Mouse (Mus musculus): ENCODE measurements around the gene Klhl7. TPM values are rescaled to one million over a fixed set of nuclear protein-coding genes. Genes with fewer than 3 reads are reported as not detected.

Gene Klhl7
- total and polyA plus RNA-seq, 3 experiments = 13.5 to 19.7 TPM; not detected in 1

GRCm38 (mm10) chr5:24063034-24063433 lies 37.4 kb upstream of the Klhl7 start:
- Histone ChIP-seq H3K79me2 (ENCODE audit: control insufficient read depth, insufficient read depth, low read length, poor library complexity) (no peaks in the 10 kb centered on the region), H3K27ac (ENCODE audit: control insufficient read depth, low read depth, low read length) (no peak overlapping the region), H3K4me3 (ENCODE audit: control insufficient read depth in 1 of 2, insufficient read depth in 1 of 2, low read depth in 2 of 2, low read length in 2 of 2) (no peak overlapping the region), H3K36me3 (ENCODE audit: control insufficient read depth in 1 of 2, insufficient read depth in 2 of 2, low read length in 2 of 2) (no peaks in the 10 kb centered on the region), H3K27me3 (ENCODE audit: control insufficient read depth in 1 of 2, insufficient read depth in 2 of 2, low read length in 2 of 2) (peaks cover 4 to 7% of the 10 kb centered on the region in 2 experiments), H3K4me1 (ENCODE audit: control insufficient read depth in 1 of 2, insufficient read depth in 2 of 2, low read length in 2 of 2) (no peaks in the 10 kb centered on the region), H3K9me3 (replicated peaks; ENCODE audit: insufficient read depth, low read length) (no peaks in the 10 kb centered on the region), H3K9ac (ENCODE audit: control insufficient read depth, low read depth, low read length, poor library complexity, severe bottlenecking) (no peak overlapping the region)
- DNase-seq (ENCODE audit: low read depth, low spot score) = no peak
- TF ChIP-seq ZNF384 (IDR thresholded peaks at IDR 0.05; ENCODE audit: low read depth, low read length) (no peak), MEF2A (IDR thresholded peaks at IDR 0.05; ENCODE audit: extremely low read depth, insufficient replicate concordance, low read depth, low read length, poor library complexity, severe bottlenecking) (no peak), MYC (IDR thresholded peaks at IDR 0.05; ENCODE audit: low read depth, low read length) (no peak), GATA1 (IDR thresholded peaks at IDR 0.05; ENCODE audit: low read depth, low read length) (no peak), JUND (IDR thresholded peaks at IDR 0.05; ENCODE audit: low read depth, low read length) (no peak), BHLHE40 (IDR thresholded peaks at IDR 0.05; ENCODE audit: borderline replicate concordance, low read depth, low read length) (no peak), MXI1 (IDR thresholded peaks at IDR 0.05; ENCODE audit: low read depth, low read length) (no peak), RCOR1 (IDR thresholded peaks at IDR 0.05; ENCODE audit: low read depth, low read length) (no peak), POLR2AphosphoS5 (IDR thresholded peaks at IDR 0.05; ENCODE audit: borderline replicate concordance, low read depth, low read length) (no peak), ELF1 (IDR thresholded peaks at IDR 0.05; ENCODE audit: low read depth, low read length) (no peak), NRF1 (IDR thresholded peaks at IDR 0.05; ENCODE audit: insufficient read depth, low read depth, low read length, poor library complexity, severe bottlenecking) (no peak), TAL1 (IDR thresholded peaks at IDR 0.05; ENCODE audit: low read length) (no peak), POLR2AphosphoS2 (IDR thresholded peaks at IDR 0.05; ENCODE audit: low read length) (no peak), MAZ (IDR thresholded peaks at IDR 0.05; ENCODE audit: low read depth, low read length) (no peak)

- TF ChIP-seq GABPA (IDR thresholded peaks at IDR 0.05; ENCODE audit: low read depth, low read length) (no peak), GATA1 (IDR thresholded peaks at IDR 0.05; ENCODE audit: low read depth, low read length) (no peak), CHD1 (IDR thresholded peaks at IDR 0.05; ENCODE audit: low read depth, low read length) (no peak), ZKSCAN1 (IDR thresholded peaks at IDR 0.05; ENCODE audit: low read depth, low read length) (no peak), TCF12 (IDR thresholded peaks at IDR 0.05; ENCODE audit: low read depth, low read length) (no peak), USF1 (IDR thresholded peaks at IDR 0.05; ENCODE audit: low read depth, low read length) (no peak), RCOR1 (IDR thresholded peaks at IDR 0.05; ENCODE audit: low read depth, low read length) (no peak), ZC3H11A (IDR thresholded peaks at IDR 0.05; ENCODE audit: low read depth, low read length) (no peak), ZMIZ1 (IDR thresholded peaks at IDR 0.05; ENCODE audit: low read depth, low read length) (no peak), POLR2AphosphoS2 (IDR thresholded peaks at IDR 0.05; ENCODE audit: low read length) (no peak), NELFE (IDR thresholded peaks at IDR 0.05; ENCODE audit: low read depth, low read length) (no peak), USF2 (IDR thresholded peaks at IDR 0.05; ENCODE audit: borderline replicate concordance in 1 of 2, insufficient read depth in 1 of 2, low read depth in 1 of 2, low read length in 2 of 2) (no peak), POLR2A (IDR thresholded peaks at IDR 0.05; ENCODE audit: control insufficient read depth in 1 of 2, insufficient read depth in 1 of 2, low read depth in 1 of 2, low read length in 2 of 2, poor library complexity in 1 of 2) (no peak), MXI1 (IDR thresholded peaks at IDR 0.05; ENCODE audit: low read depth, low read length) (no peak), ETS1 (IDR thresholded peaks at IDR 0.05; ENCODE audit: low read depth, low read length) (no peak), MYC (IDR thresholded peaks at IDR 0.05; ENCODE audit: low read depth, low read length) (no peak), CTCF (IDR thresholded peaks at IDR 0.05 in 2 of 3, conservative IDR thresholded peaks at IDR 0.05 in 1 of 3; ENCODE audit: control insufficient read depth in 1 of 3, insufficient read depth in 1 of 3, low read depth in 2 of 3, low read length in 3 of 3, poor library complexity in 1 of 3, severe bottlenecking in 1 of 3) (no peak), POLR2AphosphoS5 (IDR thresholded peaks at IDR 0.05; ENCODE audit: borderline replicate concordance, low read depth, low read length) (no peak)
These were observed 36.9 kb upstream of the Klhl7 start for GRCm38 (mm10) chr5:24063545-24063944.

More at GRCm38 (mm10) chr5:24063545-24063944, 36.9 kb upstream of the Klhl7 start:
- H3K4me3 ChIP-seq (ENCODE audit: control insufficient read depth in 1 of 2, insufficient read depth in 1 of 2, low read depth in 2 of 2, low read length in 2 of 2) = no peak overlapping the region
- H3K9me3 ChIP-seq (replicated peaks; ENCODE audit: insufficient read depth, low read length) = no peaks in the 10 kb centered on the region
- H3K36me3 ChIP-seq (ENCODE audit: control insufficient read depth in 1 of 2, insufficient read depth in 2 of 2, low read length in 2 of 2) = no peaks in the 10 kb centered on the region
- H3K79me2 ChIP-seq (ENCODE audit: control insufficient read depth, insufficient read depth, low read length, poor library complexity) = no peaks in the 10 kb centered on the region
- H3K27ac ChIP-seq (ENCODE audit: control insufficient read depth, low read depth, low read length) = no peak overlapping the region
- H3K27me3 ChIP-seq (ENCODE audit: control insufficient read depth in 1 of 2, insufficient read depth in 2 of 2, low read length in 2 of 2) = peaks cover 6 to 9% of the 10 kb centered on the region in 2 experiments
- DNase-seq (ENCODE audit: low read depth, low spot score) = no peak
- no peaks in the 10 kb centered on the region for H3K4me1 ChIP-seq (ENCODE audit: control insufficient read depth in 1 of 2, insufficient read depth in 2 of 2, low read length in 2 of 2)
- no peak overlapping the region for H3K9ac ChIP-seq (ENCODE audit: control insufficient read depth, low read depth, low read length, poor library complexity, severe bottlenecking)
